Mouse (Mus musculus): ENCODE data around the gene Arg2.

GRCm38 (mm10) chr12:79130299-79131177 is at the start of gene Arg2:
- TF ChIP-seq MAFK (IDR thresholded peaks at IDR 0.05; ENCODE audit: insufficient read depth, low read depth, low read length) (no peak), HCFC1 (IDR thresholded peaks at IDR 0.05; ENCODE audit: borderline replicate concordance, insufficient read depth, low read length) (no peak), ZC3H11A (IDR thresholded peaks at IDR 0.05; ENCODE audit: borderline replicate concordance, low read depth, low read length) (no peak)

Data from ES-E14 (cell line).